Mouse (Mus musculus) midbrain, embryonic 11.5 days (tissue): ENCODE results near the gene Il27. TPM values are rescaled to one million over a fixed set of nuclear protein-coding genes. Genes with fewer than 3 reads are reported as not detected.

ENCODE experiments used
- ATAC-seq: fragments of 200-750 bp; cut with Nextera tagmentation; 2 replicates; pipeline ENCODE4 v1.8.0; 2017; ENCODE audit warnings: moderate TSS enrichment, moderate library complexity; ENCODE audit not compliant: low FRiP score
- DNase-seq: peaks from one replicate; pipeline ENCODE4 v3.0.0; 2015; ENCODE audit warnings: low spot score; ENCODE audit errors: missing footprints
- H3K27ac ChIP-seq: fragments of 300-500 bp; sonication (generic); 2 replicates; pipeline ENCODE4 v1.5.1; 2014; ENCODE audit warnings: low read depth, low read length
- H3K27me3 ChIP-seq: fragments of 300-500 bp; sonication (generic); 2 replicates; pipeline ENCODE4 v1.6.1; 2014; ENCODE audit warnings: mild to moderate bottlenecking, low read length, moderate library complexity, mixed read lengths; ENCODE audit not compliant: control insufficient read depth, insufficient read depth
- H3K36me3 ChIP-seq: fragments of 300-500 bp; sonication (generic); 2 replicates; pipeline ENCODE4 v1.6.1; 2014; ENCODE audit warnings: mild to moderate bottlenecking, low read length, moderate library complexity, mixed read lengths; ENCODE audit not compliant: control insufficient read depth, insufficient read depth
- H3K4me1 ChIP-seq: fragments of 300-500 bp; sonication (generic); 2 replicates; pipeline ENCODE4 v1.6.1; 2014; ENCODE audit warnings: low read length; ENCODE audit not compliant: control insufficient read depth, insufficient read depth
- H3K4me2 ChIP-seq: fragments of 300-500 bp; sonication (generic); 2 replicates; pipeline ENCODE4 v1.6.1; 2014; ENCODE audit warnings: mild to moderate bottlenecking, moderate library complexity
- H3K4me3 ChIP-seq: fragments of 300-500 bp; sonication (generic); 2 replicates; pipeline ENCODE4 v1.5.1; 2014; ENCODE audit warnings: low read depth, low read length
- H3K9ac ChIP-seq: fragments of 300-500 bp; sonication (generic); 2 replicates; pipeline ENCODE4 v1.6.1; 2014; ENCODE audit warnings: low read length
- H3K9me3 ChIP-seq: fragments of 300-500 bp; sonication (generic); 2 replicates; pipeline ENCODE4 v1.6.1; 2016; ENCODE audit warnings: low read length; ENCODE audit not compliant: control insufficient read depth
- WGBS: fragments of 180-500 bp; shearing (Covaris S2); extraction: QIAGEN DNeasy Blood & Tissue Kit; methylation state at CpG from one replicate; pipeline ENCODE4 v1.1.7; 2014; 5-methylcytosine and 5-hydroxymethylcytosine counted together
- polyA plus RNA-seq: library from polyadenylated mRNA; unstranded; fragments of >200 nt; fragmentation: Nextera tagmentation; extraction: Ambion mirVana; gene quantifications from 2 replicates; pipeline ENCODE4 v1.2.1, GENCODE M21; 2014

Il27 gene
- polyA plus RNA-seq, 1 experiment from 2014 or later: not detected

DNA sequence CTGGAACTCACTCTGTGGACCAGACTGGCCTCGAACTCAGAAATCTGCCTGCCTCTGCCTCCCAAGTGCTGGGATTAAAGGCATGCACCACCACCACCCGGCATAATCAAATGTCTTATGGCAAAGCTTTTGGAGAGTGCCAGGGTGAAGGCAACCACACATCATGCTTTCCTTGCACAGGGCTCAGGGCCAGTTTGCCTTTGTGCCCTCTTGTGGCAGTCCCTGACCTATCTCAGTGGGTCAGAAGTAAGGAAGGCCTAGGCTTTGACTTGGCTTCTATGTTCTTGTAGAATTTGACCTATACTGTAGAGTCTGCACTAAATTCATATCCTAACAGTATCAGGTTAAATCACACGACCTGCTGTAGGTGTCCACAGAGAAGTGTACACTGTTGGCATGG lies 22.0 kb upstream of the Il27 start:
- H3K9ac ChIP-seq: no peak overlapping the region
- no peak overlapping the region for H3K4me2 ChIP-seq
- DNase-seq (no peak), ATAC-seq (no peak)
- H3K4me1 ChIP-seq: no peaks in the 10 kb centered on the region
- no peaks in the 10 kb centered on the region for H3K27me3 ChIP-seq
- H3K9me3 ChIP-seq: no peaks in the 10 kb centered on the region
- 76% methylated on average over 3 of the region's 3 CpGs for WGBS
- H3K36me3 ChIP-seq: no peaks in the 10 kb centered on the region
- no peak overlapping the region for H3K4me3 ChIP-seq
- H3K27ac ChIP-seq: no peak overlapping the region

DNA sequence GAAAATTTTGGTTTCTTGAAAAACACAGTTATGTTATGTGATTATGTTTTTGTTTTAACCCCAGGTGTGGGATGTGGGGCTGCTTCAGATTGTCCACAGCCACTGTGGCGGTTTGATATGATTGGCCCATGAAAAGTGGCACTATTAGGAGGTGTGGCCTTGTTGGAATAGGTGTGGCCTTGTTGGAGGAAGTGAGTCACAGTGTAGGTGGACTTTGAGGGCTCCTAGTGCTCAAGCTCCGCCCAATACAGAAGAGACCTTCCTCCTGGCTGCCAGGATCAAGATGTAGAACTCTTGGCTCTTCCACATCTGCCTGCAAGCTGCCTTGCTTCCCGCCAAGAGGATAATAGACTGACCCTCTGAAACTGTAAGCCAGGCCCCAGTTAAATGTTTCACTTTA lies 18.0 kb upstream of the Il27 start:
- Histone ChIP-seq H3K36me3 (no peaks in the 10 kb centered on the region), H3K27ac (no peak overlapping the region), H3K4me3 (no peak overlapping the region), H3K9me3 (no peaks in the 10 kb centered on the region), H3K9ac (no peak overlapping the region), H3K27me3 (no peaks in the 10 kb centered on the region), H3K4me2 (no peak overlapping the region), H3K4me1 (no peaks in the 10 kb centered on the region)
- DNase-seq (no peak), ATAC-seq (no peak)
- 77% methylated on average over 3 of the region's 3 CpGs for WGBS

DNA sequence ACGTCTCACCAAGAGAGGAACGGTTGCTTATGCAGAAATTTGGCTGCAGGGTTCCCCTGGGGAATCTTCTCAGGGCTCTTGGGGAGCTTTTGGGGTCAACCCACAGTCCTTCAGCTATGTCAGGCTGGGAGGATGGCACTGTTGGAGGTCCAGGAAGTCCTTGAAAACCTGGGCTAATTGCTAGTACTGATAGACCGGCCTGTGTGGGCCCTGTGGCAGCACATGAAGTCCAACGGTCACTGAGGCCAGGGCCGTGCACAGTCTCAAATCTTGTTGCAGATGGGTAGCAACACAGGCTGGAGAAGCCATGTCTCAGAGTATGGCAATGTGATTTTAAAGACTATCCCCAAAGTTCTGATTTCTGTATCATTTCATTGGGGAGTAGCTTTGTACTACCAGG lies 13.1 kb upstream of the Il27 start:
- H3K9ac ChIP-seq: no peak overlapping the region
- H3K4me1 ChIP-seq: no peaks in the 10 kb centered on the region
- ATAC-seq: no peak
- H3K4me2 ChIP-seq: no peak overlapping the region
- WGBS: 85% methylated on average over 5 of the region's 5 CpGs
- no peaks in the 10 kb centered on the region for H3K27me3 ChIP-seq
- no peaks in the 10 kb centered on the region for H3K9me3 ChIP-seq
- H3K4me3 ChIP-seq: no peak overlapping the region
- no peak overlapping the region for H3K27ac ChIP-seq
- no peak for DNase-seq
- no peaks in the 10 kb centered on the region for H3K36me3 ChIP-seq

GRCm38 (mm10) chr7:126607064-126607463 lies 12.3 kb upstream of the Il27 start:
- H3K4me2 ChIP-seq: no peak overlapping the region
- 81% methylated on average over 3 of the region's 3 CpGs for WGBS
- H3K27ac ChIP-seq: no peak overlapping the region
- no peaks in the 10 kb centered on the region for H3K4me1 ChIP-seq
- no peak for ATAC-seq
- H3K27me3 ChIP-seq: no peaks in the 10 kb centered on the region
- no peaks in the 10 kb centered on the region for H3K36me3 ChIP-seq
- no peak overlapping the region for H3K9ac ChIP-seq
- H3K9me3 ChIP-seq: no peaks in the 10 kb centered on the region
- DNase-seq: no peak
- no peak overlapping the region for H3K4me3 ChIP-seq

- no peaks in the 10 kb centered on the region for H3K27me3 ChIP-seq
- ATAC-seq (no peak), DNase-seq (no peak)
- H3K36me3 ChIP-seq: no peaks in the 10 kb centered on the region
- H3K4me1 ChIP-seq: no peaks in the 10 kb centered on the region
- no peak overlapping the region for H3K4me3 ChIP-seq
- no peak overlapping the region for H3K4me2 ChIP-seq
- no peak overlapping the region for H3K9ac ChIP-seq
- 89% methylated on average over 5 of the region's 5 CpGs for WGBS
- H3K9me3 ChIP-seq: no peaks in the 10 kb centered on the region
- no peak overlapping the region for H3K27ac ChIP-seq
Observed at GRCm38 (mm10) chr7:126606611-126607010, 11.9 kb upstream of the Il27 start.

DNA sequence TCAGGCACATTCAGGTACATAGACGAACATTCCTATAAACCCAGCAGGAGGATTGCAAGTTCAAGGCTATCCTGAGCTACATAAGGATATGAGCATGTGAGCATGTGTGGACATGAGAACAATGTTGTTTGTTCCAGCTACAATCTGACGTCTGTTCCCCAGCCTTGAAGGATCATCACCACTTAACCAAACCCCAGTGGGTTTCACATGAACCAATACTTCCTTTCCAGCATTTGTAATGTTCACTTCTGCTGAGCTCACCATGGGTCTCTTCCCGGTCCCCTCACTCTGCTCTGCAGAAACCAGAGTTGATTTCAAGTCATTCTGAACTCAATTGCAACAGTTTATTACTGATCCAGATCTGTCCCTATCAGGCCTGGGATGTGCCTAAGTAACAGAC lies 7.9 kb upstream of the Il27 start:
- no peak overlapping the region for H3K9ac ChIP-seq
- 88% methylated on average over 3 of the region's 3 CpGs for WGBS
- no peak overlapping the region for H3K4me3 ChIP-seq
- ATAC-seq (no peak), DNase-seq (no peak)
- no peaks in the 10 kb centered on the region for H3K36me3 ChIP-seq
- H3K27me3 ChIP-seq: no peaks in the 10 kb centered on the region
- H3K27ac ChIP-seq: no peak overlapping the region
- H3K9me3 ChIP-seq: no peaks in the 10 kb centered on the region
- H3K4me2 ChIP-seq: no peak overlapping the region
- no peaks in the 10 kb centered on the region for H3K4me1 ChIP-seq

- no peak for ATAC-seq
- H3K36me3 ChIP-seq: no peaks in the 10 kb centered on the region
- H3K9me3 ChIP-seq: no peaks in the 10 kb centered on the region
- 49% methylated on average over 4 of the region's 5 CpGs for WGBS
- no peak overlapping the region for H3K27ac ChIP-seq
- no peak overlapping the region for H3K4me2 ChIP-seq
- H3K27me3 ChIP-seq: no peaks in the 10 kb centered on the region
- DNase-seq: no peak
- no peaks in the 10 kb centered on the region for H3K4me1 ChIP-seq
- no peak overlapping the region for H3K9ac ChIP-seq
- no peak overlapping the region for H3K4me3 ChIP-seq
Observed at GRCm38 (mm10) chr7:126601896-126602295, 7.2 kb upstream of the Il27 start.

DNA sequence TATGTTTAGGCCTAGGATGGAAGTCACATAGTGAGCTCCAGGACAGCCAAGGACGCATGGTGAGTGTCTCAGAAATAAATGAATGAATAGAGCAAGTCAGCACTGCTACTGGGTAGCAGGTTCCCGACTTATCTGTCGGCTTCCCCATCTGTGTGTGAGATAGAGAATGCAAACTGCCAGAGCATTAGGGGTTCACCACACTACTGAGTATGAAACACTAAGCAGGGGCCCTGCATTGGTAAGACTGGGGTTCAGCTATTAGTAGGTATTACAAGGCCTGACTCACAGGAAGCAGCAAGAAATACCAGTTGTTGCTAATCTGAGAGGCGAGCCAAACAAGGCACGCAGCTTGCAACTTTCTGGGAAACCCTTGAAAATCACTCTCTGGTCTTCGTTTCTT lies 4.2 kb upstream of the Il27 start:
- DNase-seq: no peak
- WGBS: 83% methylated on average over 6 of the region's 6 CpGs
- H3K4me1 ChIP-seq: no peaks in the 10 kb centered on the region
- H3K9me3 ChIP-seq: no peaks in the 10 kb centered on the region
- H3K9ac ChIP-seq: no peak overlapping the region
- ATAC-seq: no peak
- H3K4me2 ChIP-seq: no peak overlapping the region
- no peaks in the 10 kb centered on the region for H3K36me3 ChIP-seq
- no peak overlapping the region for H3K27ac ChIP-seq
- no peaks in the 10 kb centered on the region for H3K27me3 ChIP-seq
- no peak overlapping the region for H3K4me3 ChIP-seq

DNA sequence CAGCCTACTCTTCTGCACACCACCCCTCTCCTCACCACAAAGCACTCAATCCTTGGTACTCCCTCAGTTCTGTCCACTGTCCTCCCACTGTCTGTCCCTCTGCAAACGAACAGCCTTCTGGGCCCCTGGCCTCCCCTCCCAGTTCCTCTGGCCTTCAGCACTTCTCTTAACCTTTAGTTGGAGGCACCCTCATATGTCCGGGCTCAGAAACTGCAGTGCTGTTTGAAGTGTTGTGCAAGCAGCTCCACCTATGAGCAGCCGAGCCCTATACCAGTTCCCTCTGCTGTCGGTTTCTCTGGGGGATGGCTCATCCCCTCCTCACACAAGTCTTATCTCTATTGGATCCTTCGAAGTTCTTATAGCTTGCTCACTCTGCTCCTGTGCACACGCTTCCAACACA lies 1.7 kb upstream of the Il27 start:
- Histone ChIP-seq H3K9me3 (no peaks in the 10 kb centered on the region), H3K27me3 (no peaks in the 10 kb centered on the region), H3K36me3 (no peaks in the 10 kb centered on the region), H3K4me2 (no peak overlapping the region), H3K4me1 (no peaks in the 10 kb centered on the region), H3K27ac (no peak overlapping the region), H3K4me3 (no peak overlapping the region), H3K9ac (no peak overlapping the region)
- 61% methylated on average over 6 of the region's 6 CpGs for WGBS
- ATAC-seq (no peak), DNase-seq (no peak)

- 84% methylated on average over 5 of the region's 5 CpGs for WGBS
- Histone ChIP-seq H3K4me1 (no peaks in the 10 kb centered on the region), H3K4me3 (no peak overlapping the region), H3K9ac (no peak overlapping the region), H3K4me2 (no peak overlapping the region), H3K9me3 (no peaks in the 10 kb centered on the region), H3K27me3 (no peaks in the 10 kb centered on the region), H3K36me3 (no peaks in the 10 kb centered on the region), H3K27ac (no peak overlapping the region)
- DNase-seq (no peak), ATAC-seq (no peak)
Observed at GRCm38 (mm10) chr7:126595890-126596289, 1.1 kb upstream of the Il27 start.
